Mouse (Mus musculus) cortical plate, adult 2 months (tissue): ENCODE results near the gene Mpo.

Source experiments
- CTCF ChIP-seq: fragments of 200-500 bp; IDR thresholded peaks from 2 replicates; pipeline ENCODE4 v1.5.1; 2011; ENCODE audit warnings: mild to moderate bottlenecking, control low read depth, low read length; ENCODE audit not compliant: insufficient read depth; ENCODE audit errors: extremely low read depth
- POLR2A ChIP-seq: fragments of 200-500 bp; IDR thresholded peaks from 2 replicates; pipeline ENCODE4 v1.6.1; 2011; ENCODE audit warnings: mild to moderate bottlenecking, low read length, control low read depth; ENCODE audit not compliant: insufficient read depth; ENCODE audit errors: extremely low read depth

DNA sequence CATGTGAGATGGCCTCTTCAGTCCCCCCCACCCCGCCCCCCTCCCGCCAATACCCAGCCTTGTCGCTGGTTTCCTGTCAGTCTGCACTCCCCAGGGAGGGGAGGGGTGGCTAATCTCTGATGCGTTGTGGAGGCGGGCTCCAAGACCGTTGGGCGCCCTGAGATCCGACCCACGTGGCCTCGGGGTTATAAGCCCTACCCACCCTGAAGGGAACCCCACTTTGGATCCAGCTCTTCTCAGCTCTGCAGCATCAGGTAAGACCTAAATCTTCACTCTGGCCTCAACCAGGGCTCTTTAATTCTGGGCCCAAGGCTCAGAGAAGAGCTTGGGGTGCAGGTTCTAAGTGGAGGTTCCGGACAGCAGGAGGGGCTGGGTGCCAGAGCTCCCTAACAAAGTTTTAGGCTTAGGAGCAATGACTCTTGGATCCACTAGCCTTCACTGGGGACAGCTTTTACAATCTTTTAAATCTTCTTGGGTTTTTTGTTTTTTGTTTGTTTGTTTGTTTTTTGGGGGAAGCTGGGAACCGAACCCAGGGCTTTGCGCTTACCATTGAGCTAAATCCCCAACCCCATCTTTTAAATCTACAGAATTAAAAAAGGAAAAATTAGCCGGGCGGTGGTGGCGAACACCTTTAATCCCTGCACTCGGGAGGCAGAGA lies 37.9 kb upstream of the Mpo start:
- TF ChIP-seq POLR2A: 0 out of 2 replicates have a peak, but pooled peaks have one; percentile 10
- no peak for TF ChIP-seq CTCF
